Mouse (Mus musculus) gastrocnemius, postnatal 10 days (tissue): ENCODE measurements around the gene Atcay. TPM values are rescaled to one million over a fixed set of nuclear protein-coding genes. Genes with fewer than 3 reads are reported as not detected.
"Not testable (repeated sequence)": the region's sequence is repeated elsewhere in the genome, so short reads cannot be mapped to it uniquely, and the experiment has no call there.

Source experiments
- DNase-seq: peaks from one replicate; pipeline ENCODE4 v3.0.0; 2021; ENCODE audit warnings: mixed read lengths
- total RNA-seq, 2 experiments: library from RNA; stranded (reverse); gene quantifications; 2 replicates each; pipeline ENCODE4 v1.2.3; 2021

Atcay gene
- total RNA-seq, 2 experiments from 2014 or later, result 0.40 to 0.43 TPM

GRCm38 (mm10) chr10:81179451-81180342 is 50.9 kb downstream of the Atcay start:
- no peak for DNase-seq

DNA sequence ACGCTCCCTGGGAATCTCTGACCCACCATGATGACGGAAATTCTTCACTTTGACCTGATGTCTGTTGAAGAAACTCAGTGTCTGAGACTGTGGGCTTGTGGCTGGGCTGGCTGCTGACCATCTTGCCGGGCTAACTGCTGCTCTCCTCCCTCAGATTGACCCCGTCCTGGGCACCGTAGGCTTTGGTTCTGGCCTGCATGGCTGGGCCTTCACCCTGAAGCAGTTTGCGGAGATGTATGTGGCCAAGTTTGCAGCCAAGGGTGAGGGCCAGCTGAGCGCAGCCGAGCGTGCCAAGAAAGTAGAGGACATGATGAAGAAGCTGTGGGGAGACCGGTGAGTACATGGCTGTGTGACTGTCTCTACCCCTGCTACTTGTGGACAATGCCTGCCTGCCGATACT is 51.7 kb downstream of the Atcay start:
- DNase-seq, result no peak

DNA sequence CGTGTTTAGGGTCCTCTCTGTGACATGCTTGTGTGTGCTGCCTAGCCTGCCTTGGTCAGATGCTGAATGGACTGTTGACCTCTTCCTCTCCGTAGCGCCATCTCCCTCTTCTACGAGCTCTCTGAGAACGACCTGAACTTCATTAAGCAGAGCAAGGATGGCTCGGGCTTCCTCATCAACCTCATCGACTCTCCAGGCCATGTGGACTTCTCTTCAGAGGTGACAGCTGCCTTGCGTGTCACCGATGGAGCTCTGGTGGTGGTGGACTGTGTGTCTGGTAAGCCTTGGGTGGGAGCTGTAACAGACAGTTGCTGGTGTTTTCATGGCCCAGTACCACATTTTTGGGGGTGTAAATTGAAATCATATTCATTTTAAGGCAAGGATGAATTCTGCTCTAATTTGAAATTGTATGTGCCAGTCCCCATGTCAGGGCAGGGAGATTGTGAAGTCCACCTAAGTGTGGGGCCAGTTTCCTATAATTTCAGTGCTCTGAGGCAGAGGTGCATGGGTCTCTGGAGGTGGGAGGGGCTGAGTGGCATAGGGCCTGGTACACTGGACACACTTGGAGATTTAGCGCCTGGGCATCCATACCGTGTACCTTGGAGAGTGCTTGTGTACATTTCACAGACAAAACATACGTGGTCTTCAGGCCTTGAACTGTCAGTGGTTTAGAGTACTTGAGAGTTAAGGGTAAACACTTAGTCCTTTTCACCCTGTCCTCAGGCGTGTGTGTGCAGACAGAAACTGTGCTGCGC is 52.5 kb downstream of the Atcay start:
- DNase-seq, result no peak

DNA sequence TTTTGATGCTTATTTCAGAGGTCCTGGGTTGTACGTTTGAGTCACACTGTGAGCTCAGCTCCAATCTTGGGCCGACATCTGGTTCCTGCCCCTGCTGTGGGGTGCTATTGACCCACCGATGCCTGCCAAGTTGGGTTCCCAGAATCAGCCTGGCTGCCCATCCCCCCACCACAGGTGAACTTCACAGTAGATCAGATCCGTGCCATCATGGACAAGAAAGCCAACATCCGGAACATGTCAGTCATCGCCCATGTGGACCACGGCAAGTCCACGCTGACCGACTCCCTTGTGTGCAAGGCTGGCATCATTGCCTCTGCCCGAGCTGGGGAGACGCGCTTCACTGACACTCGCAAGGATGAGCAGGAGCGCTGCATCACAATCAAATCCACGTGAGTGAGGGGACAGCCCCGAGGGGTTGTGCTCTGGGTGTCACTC is 53.1 kb downstream of the Atcay start:
- DNase-seq, result peak; percentile 40

DNA sequence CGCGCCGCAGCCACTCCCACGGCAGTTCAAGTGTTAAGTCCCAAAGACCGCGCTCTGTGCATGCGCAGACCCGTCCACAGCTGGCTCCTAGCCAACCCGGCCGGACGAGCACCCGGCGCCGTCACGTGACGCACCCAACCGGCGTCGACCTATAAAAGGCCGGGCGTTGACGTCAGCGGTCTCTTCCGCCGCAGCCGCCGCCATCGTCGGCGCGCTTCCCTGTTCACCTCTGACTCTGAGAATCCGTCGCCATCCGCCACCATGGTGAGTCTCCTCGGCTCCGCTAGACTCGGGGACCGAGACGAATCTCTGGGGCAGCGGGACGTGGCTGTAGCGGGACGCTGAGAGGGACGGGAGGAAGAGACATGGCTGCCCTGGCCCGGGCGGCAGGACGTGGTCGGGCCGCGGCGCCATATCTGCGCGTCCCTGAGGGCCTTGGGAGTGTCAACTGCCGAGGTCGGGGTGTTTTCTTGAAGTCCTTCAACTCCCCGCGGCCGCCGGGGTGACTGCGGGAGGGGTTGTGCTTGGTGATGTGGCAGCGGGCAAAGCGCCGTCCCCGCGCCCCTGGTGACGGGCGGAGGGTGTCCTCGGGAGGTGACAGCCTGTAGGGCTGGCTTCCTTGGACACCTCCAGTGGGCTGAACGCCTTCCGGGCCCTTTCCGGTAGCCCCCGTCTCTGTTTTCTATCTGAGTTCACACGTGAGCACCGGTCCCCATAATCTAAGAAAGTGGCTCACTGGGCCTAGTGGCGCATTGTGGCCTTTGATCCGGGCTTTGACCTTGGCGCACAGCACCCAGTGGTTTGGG is 54.0 kb downstream of the Atcay start, which contains the start of gene Eef2:
Eef2 (plus strand) TSS at position 166 of the 806 bp plus-strand sequence.
- DNase-seq, result peak; percentile 100

GRCm38 (mm10) chr10:81175936-81176465 is 54.6 kb downstream of the Atcay start:
- peak; percentile 46 for DNase-seq

DNA sequence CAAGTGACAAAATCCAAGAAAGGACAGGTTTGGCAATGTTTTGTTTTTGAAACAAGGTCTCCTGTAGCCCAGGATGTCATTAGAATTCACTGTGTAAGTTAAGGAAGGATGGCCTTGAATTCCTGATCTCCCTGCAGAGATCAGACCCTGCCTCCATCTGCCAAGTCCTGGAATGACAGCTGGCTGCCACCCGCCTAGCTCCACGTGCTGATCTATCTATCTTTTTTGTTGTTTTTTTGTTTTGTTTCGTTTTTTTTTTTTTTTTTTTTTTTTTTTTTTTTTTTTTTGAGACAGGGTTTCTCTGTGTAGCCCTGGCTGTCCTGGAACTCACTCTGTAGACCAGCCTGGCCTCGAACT is 55.3 kb downstream of the Atcay start:
- DNase-seq, result not testable (repeated sequence)

DNA sequence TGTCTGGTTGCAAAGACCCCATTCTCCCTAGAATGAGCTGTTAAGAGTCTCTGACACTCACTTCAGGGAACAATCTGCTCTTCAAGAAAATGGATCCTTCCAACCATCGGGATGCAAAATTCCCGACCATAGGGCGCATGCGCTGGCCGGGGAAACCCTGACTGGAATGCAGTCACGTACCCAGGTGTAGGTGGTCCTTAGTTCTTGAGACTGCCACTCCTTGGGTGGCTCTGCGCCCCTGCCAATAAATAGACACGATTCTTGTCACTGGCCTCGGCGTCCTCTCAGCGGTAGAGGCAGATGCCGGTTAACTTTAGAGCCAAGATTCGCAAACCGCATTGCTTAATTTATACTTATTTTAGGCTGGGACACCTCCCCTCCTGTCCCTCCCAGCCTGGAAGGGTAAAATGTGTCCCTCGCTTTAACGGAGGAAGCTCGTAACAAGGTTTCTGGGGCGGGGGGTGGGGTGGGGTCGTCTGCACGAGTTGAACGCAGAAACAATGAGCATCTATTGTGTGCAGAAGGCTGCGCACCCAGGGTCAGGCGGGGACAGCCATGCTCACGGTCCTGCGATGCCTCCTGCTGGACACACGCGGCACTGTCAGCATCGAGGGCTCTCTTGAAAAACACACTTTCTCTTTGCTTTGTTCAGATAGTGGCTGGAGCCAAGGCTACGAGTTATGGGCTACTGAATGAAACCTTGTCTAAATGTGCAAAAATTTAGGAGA is 55.9 kb downstream of the Atcay start:
- DNase-seq, result peak; percentile 91

DNA sequence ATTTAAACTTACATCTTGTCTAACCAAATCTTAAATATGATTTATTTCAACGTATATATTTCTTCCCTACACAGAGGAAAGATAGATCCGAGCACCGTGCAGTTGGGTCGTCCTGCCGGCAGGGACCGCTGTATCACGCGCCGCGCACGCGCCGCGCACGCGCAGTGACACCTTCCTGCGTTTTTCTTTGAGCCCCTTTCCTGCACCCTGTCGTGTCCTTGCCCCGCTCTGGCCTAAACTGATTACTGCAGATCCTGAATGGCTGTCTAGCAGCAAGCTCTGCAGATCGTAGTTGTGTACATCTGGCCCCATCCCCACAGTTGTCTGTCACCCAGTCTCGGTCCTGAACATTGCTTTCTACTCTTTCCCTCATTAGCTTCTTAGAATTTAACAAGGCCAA is 57.5 kb downstream of the Atcay start:
- DNase-seq, result peak; percentile 84

- not testable (repeated sequence) for DNase-seq
Measured at GRCm38 (mm10) chr10:81169411-81169900, 61.2 kb downstream of the Atcay start.

DNA sequence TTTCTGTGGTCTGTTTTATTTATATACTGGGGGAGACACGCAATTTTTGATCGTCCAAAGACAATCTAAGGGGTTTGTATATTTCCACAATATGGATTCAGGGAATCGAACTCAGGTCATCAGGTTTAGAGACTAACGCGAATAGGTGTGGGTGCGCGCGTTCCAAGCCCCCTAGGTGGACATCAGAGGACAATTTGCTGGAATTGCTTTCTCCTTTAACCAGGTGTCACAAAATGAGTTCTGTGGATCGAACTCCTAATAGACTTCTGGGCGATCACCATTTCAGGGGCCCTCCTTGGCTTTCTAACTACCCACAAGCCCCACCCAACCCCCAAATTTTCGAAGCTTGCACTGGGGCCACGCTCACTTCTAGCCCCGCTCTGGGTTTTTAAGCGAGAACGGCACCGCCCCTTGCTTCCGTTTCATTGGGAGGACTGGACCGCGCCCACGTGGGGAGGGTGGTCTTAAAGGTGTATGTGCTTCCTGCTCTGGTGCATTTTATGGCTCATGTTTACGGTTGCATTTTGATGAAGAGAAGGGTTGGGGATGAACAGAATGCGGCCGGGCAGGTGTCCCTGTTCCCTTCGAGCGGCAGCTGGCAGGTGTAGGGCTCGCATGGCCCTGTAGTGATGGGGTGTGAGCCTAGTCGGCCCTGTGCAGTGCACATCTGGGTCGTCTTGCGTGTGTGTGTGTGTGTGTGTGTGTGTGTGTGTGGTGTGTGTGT is 62.0 kb downstream of the Atcay start:
- peak; percentile 74 for DNase-seq

GRCm38 (mm10) chr10:81168087-81168431 is 62.6 kb downstream of the Atcay start:
- DNase-seq, result no peak

DNA sequence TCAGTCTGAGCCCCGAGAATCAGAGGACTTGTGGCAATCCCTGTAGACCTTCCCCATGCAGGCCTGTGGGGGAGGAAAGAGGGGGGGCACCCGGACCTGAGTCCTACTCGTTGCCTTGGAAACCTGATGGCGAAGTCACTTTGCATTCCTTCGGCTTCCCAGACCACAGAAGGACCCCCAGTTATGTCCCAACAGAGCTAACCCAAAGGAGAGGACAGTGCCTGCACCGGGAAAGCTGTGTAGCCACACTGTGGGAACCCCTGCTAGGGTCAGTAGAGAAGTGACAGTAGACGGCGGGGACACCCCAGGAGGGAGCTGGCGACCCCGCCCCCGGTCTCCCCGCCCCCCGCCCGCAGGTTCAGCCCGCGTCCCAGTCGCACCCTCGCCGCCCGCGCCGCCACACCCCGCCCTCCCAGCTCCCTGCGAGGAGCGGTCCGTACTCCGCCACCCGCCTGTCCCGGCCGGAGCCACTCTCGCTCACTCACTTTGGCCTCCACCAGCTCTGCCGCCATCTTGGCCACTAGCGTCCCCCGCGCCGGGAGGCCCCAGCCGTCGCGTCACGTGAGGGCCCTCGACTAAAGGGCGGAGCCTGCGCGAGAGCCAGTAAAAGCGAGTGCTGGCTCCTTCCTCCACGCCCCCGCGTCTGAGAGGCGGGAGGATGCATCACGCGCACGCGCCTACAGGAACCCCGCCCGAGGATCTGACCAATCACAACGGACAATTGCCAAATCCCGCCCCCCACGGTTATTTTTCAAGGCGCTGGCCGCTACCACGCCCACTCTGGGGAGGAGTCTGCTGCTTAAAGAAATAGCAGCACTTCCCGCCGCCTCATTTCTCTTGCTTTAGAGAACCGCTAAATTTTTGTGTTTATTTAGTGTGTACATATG is 63.2 kb downstream of the Atcay start, which contains the start of gene Pias4:
Pias4 (minus strand) TSS at position 724 of the 887 bp plus-strand sequence.
- DNase-seq, result peak; percentile 100

DNA sequence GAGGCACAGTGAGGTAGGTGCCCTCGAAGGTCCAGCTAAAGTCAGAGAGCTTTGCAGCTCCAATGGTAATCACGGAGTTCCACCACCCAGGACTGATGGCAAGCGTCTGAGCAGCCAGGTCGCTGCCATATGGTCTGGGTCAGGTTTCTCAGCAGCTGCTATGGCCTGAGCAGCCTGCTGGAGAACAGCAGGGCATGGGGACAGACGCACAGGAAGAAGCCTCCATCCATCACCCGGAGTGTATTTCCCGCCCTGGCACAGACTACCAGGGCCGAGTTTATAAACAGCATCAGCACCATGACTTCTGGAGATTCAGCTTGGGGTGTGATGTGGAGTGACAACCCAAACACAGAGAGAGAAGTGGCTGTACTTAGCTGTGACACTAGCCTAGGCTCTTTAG is 65.5 kb downstream of the Atcay start:
- no peak for DNase-seq

DNA sequence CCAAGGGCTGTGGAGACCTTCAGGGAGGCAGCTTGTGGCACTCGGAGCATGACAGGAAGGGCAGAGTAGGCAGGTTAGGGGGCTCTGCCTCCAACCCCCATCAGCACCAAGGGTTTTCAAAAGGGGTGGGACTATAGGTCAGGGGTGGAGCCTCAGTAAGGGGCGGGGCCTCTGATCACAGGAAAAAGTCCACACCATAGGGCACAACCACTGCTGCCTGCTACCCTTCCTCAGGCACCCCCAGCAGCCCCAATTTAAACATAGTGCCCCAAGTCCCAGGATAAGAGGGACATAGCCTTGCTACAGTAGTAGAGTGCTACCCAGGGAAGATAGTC is 68.3 kb downstream of the Atcay start:
- no peak for DNase-seq

- DNase-seq, result no peak
Measured at GRCm38 (mm10) chr10:81161602-81162317, 68.9 kb downstream of the Atcay start.

- DNase-seq, result no peak
Measured at GRCm38 (mm10) chr10:81154736-81155135, 75.9 kb downstream of the Atcay start.
